In genomic region chr4:59034918-59035785, GRCm38 (mm10) we compare ENCODE assay signal across 8 mouse cellular contexts. TPM values are rescaled to one million over a fixed set of nuclear protein-coding genes. Genes with fewer than 3 reads are reported as not detected.
A peak's percentile ranks its signal among the peaks of the same experiment; 100 is the strongest.
DNase-seq lines count a peak whose midpoint lies in the region; ATAC-seq and TF ChIP-seq lines count a peak whose summit lies in the region.

Gene Gng10, plus strand, starts transcription at chr4:59035088.

- TF ChIP-seq EP300 in lung, postnatal 0 days (IDR thresholded peaks at IDR 0.05), result no peak

- peak within 1 kb of the TSS; percentile 93 for H3K27ac ChIP-seq in hindbrain, embryonic 10.5 days
- H3K27ac ChIP-seq in lung, postnatal 0 days (ENCODE audit: low read length), result peak within 1 kb of the TSS; percentile 32; the same call in 1 of the 2 replicates

- ATAC-seq in Patski, result peak; percentile 92
- peak; percentile 93 for ATAC-seq in lung, postnatal 0 days

- peak within 1 kb of the TSS; percentile 87 for H3K4me2 ChIP-seq in lung, postnatal 0 days (replicated peaks; ENCODE audit: low read depth, low read length)

- POLR2A ChIA-PET in Patski (lab: Charles Lee), result interaction anchor here (0.6 kb wide), 1 partner anchor 48 kb away, joined by 4 read pairs; no protein-coding TSS in a partner anchor

- H3K4me3 ChIP-seq in hindbrain, embryonic 10.5 days, result peak within 1 kb of the TSS; percentile 84
- H3K4me3 ChIP-seq in lung, postnatal 0 days (ENCODE audit: low read depth, low read length), result peak within 1 kb of the TSS; percentile 76

- in situ Hi-C loops in Patski (cut with MboI; ENCODE audit: low pct_unique_long_range_greater_than_20kb), result no loop called here

- TF ChIP-seq CTCF in Patski (IDR thresholded peaks at IDR 0.05), result no peak
- TF ChIP-seq CTCF in lung, postnatal 0 days (IDR thresholded peaks at IDR 0.05), result 0 out of 2 replicates have a peak, but pooled peaks have one; percentile 20

- H3K4me1 ChIP-seq in hindbrain, embryonic 10.5 days (replicated peaks), result peaks cover 15% of the 10 kb centered on the region; the same call in 1 of the 2 replicates
- H3K4me1 ChIP-seq in lung, postnatal 0 days (ENCODE audit: insufficient read depth, low read depth, low read length), result no peaks in the 10 kb centered on the region

- H3K9ac ChIP-seq in lung, postnatal 0 days (replicated peaks; ENCODE audit: low read depth), result peak within 1 kb of the TSS; percentile 76

- 5% methylated on average over 76 of the region's 76 CpGs for WGBS in hindbrain, embryonic 10.5 days
- WGBS in lung, postnatal 0 days, result 11% methylated on average over 74 of the region's 76 CpGs

- peaks cover 10% of the 10 kb centered on the region; the same call in 1 of the 2 replicates for H3K36me3 ChIP-seq in hindbrain, embryonic 10.5 days
- no peaks in the 10 kb centered on the region for H3K36me3 ChIP-seq in lung, postnatal 0 days (ENCODE audit: insufficient read depth, low read length)

- no peaks in the 10 kb centered on the region for H3K27me3 ChIP-seq in Patski
- no peaks in the 10 kb centered on the region for H3K27me3 ChIP-seq in hindbrain, embryonic 10.5 days (ENCODE audit: insufficient read depth, poor library complexity, severe bottlenecking)
- no peaks in the 10 kb centered on the region for H3K27me3 ChIP-seq in lung, postnatal 0 days (replicated peaks; ENCODE audit: insufficient read depth, low read length)

- CTCF ChIA-PET in Patski (lab: Charles Lee), result interaction anchor here (0.7 kb wide), 1 partner anchor 50 kb away, joined by 3 read pairs; no protein-coding TSS in a partner anchor

- DNase-seq in Patski (ENCODE audit: low read depth, low spot score), result no peak
- DNase-seq in cerebellum, postnatal 10 days, result peak; percentile 84 to 86
- peak; percentile 53 to 67 for DNase-seq in frontal cortex, postnatal 10 days (ENCODE audit: low spot score in 2 of 2)
- peak; percentile 68 for DNase-seq in hindbrain, embryonic 10.5 days (ENCODE audit: low spot score)
- DNase-seq in layer of hippocampus, postnatal 10 days (ENCODE audit: low spot score in 2 of 2), result peak; percentile 69 to 79
- peak; percentile 69 for DNase-seq in lung, postnatal 0 days (ENCODE audit: low spot score)
- peak; percentile 38 for DNase-seq in ovary, postnatal 10 days (ENCODE audit: low spot score)
- peak; percentile 82 for DNase-seq in thymus, postnatal 14 days

- peaks cover 10% of the 10 kb centered on the region; the same call in 1 of the 2 replicates for H3K9me3 ChIP-seq in hindbrain, embryonic 10.5 days
- H3K9me3 ChIP-seq in lung, postnatal 0 days (ENCODE audit: low read length), result no peaks in the 10 kb centered on the region

RNA-seq across cellular contexts. Expression of gene Gng10, which starts in this region (rescaled TPM):
- polyA plus RNA-seq in Patski (2021), result 50.4 TPM
- 66.3 and 77.8 TPM in 2 replicates for polyA plus RNA-seq in hindbrain, embryonic 10.5 days (2016; fragmentation: Nextera tagmentation; extraction: Ambion mirVana)
- total RNA-seq in layer of hippocampus, postnatal 10 days (2021), result 100 to 1,000 TPM; 123 to 127 TPM
- polyA plus RNA-seq in lung, postnatal 0 days (2015; fragmentation: Nextera tagmentation; extraction: Ambion mirVana), result 38.4 TPM in 2 replicates
